Mouse (Mus musculus) heart, embryonic 10.5 days (tissue): ENCODE measurements at regions not wholly inside any gene's neighbourhood (a gene's known extent, or its start where the extent isn't known, plus 50 kb on each side); places are given as distances from the start of the nearest gene placed in this dataset.

Source experiments
- DNase-seq: peaks from one replicate; pipeline ENCODE4 v3.0.0-alpha.2; 2017; ENCODE audit warnings: low spot score
- H3K27ac ChIP-seq: fragments of 300-500 bp; sonication (generic); 2 replicates; pipeline ENCODE4 v1.5.1; 2016; ENCODE audit warnings: mild to moderate bottlenecking
- H3K27me3 ChIP-seq: fragments of 300-500 bp; sonication (generic); 2 replicates; pipeline ENCODE4 v1.6.1; 2016; ENCODE audit warnings: mild to moderate bottlenecking; ENCODE audit not compliant: poor library complexity, insufficient read depth, severe bottlenecking
- H3K36me3 ChIP-seq: fragments of 300-500 bp; sonication (generic); 2 replicates; pipeline ENCODE4 v1.6.1; 2016; ENCODE audit warnings: mild to moderate bottlenecking, moderate library complexity
- H3K4me1 ChIP-seq: fragments of 300-500 bp; sonication (generic); 2 replicates; pipeline ENCODE4 v1.6.1; 2016; ENCODE audit warnings: mild to moderate bottlenecking
- H3K4me3 ChIP-seq: fragments of 300-500 bp; sonication (generic); 2 replicates; pipeline ENCODE4 v1.5.1; 2016; ENCODE audit warnings: mild to moderate bottlenecking, moderate library complexity
- H3K9me3 ChIP-seq: fragments of 300-500 bp; sonication (generic); 2 replicates; pipeline ENCODE4 v1.6.1; 2016; ENCODE audit warnings: mild to moderate bottlenecking, moderate library complexity
- WGBS: fragments of 180-500 bp; shearing (Covaris S2); methylation state at CpG from one replicate; pipeline ENCODE4 v1.1.7; 2016; 5-methylcytosine and 5-hydroxymethylcytosine counted together

DNA sequence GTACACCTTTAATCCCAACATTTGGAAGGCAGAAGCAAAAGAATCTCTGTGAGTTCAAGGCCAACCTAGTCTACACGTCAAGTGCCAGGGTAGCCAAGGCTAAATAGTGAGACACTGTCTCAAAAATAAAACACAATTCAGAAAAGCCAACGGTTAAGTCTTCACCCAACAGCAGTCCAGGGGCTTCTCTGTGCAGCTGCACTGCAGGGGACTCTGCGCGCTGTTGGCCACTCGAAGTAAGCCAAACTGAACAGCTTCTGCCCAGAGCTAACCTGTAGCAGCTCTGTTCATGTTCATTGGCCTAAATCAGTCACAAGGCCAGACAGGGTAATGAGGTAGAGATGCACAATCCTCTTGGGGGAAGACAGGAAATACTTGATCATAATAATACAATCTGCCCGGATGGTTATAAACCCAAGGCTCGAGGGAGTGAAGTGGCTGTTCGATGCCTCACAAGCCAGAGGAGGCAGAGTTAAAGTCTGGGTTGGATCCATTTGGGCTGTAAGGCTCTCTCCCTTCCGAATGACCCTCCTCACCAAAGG lies 165.4 kb downstream of the Rab11fip4 start:
- H3K27me3 ChIP-seq = no peaks in the 10 kb centered on the region
- WGBS = 86% methylated on average over 9 of the region's 9 CpGs

DNA sequence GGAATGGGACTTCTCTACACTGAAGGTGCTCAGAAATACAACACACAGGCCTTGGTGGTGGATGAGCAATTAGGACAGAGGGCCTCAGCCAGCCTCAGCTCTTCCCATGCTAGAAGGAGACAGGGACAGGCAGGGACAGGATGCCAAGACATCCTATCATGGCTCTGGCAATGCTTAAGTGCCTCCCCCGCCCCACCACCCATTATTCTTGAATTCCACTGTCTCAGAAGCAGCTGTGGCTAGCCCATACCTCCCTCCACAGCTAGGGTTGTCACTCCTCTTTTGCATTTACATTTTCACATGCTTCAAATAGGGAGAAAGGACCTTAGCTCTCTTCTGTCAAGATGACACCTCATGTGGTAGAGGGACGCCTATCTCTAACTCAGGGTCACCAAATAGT lies 162.5 kb downstream of the Rab11fip4 start:
- Histone ChIP-seq H3K36me3 (no peaks in the 10 kb centered on the region), H3K4me3 (no peak overlapping the region), H3K27me3 (no peaks in the 10 kb centered on the region), H3K4me1 (peaks cover 32% of the 10 kb centered on the region), H3K27ac (no peak overlapping the region), H3K9me3 (no peaks in the 10 kb centered on the region)
- no peak for DNase-seq
- WGBS = 73% methylated on average over 2 of the region's 2 CpGs

More for the DNA sequence above, 165.4 kb downstream of the Rab11fip4 start:
- Histone ChIP-seq H3K36me3 (no peaks in the 10 kb centered on the region), H3K27ac (no peak overlapping the region), H3K4me1 (peaks cover 21% of the 10 kb centered on the region), H3K9me3 (no peaks in the 10 kb centered on the region), H3K4me3 (no peak overlapping the region)
- DNase-seq = no peak

DNA sequence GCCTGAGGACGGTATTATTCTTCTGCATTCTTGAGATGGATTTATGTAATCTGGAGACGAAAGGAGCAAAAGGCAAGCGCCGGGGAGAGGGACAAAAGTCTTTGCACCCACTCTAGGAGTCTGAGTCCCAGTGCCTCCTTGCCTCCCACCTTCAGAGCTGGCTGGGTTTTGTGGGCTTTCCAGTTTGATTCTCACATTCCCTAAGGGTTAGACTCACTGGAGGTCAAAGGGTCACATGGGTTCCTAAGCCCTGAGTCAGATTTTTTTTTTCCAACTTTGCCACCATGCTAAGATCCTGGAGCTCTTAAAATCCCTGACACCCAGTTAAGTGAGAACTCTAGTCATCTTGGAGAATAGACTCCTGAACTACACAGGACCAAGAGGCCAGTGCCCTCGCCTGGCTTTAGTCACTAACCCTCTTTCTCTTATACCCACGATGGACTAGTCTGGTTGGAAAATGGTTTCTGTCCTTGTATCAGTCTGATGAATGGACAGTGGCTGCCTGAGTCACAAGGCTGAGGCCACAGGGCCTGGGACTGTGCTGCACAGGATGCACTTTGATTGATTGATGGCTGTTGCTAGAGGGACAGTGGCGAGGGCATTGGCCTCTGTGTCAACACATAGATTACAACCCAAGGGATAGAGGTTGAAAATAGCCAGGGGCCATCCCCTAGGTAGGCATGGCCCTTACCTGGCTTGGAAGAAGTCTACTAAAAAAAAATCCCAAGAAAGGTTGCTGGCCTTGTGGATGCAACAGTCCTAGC lies 161.9 kb downstream of the Rab11fip4 start:
- 56% methylated on average over 7 of the region's 7 CpGs for WGBS
- Histone ChIP-seq H3K27me3 (no peaks in the 10 kb centered on the region), H3K4me1 (peaks cover 32% of the 10 kb centered on the region), H3K36me3 (no peaks in the 10 kb centered on the region), H3K4me3 (no peak overlapping the region), H3K9me3 (no peaks in the 10 kb centered on the region), H3K27ac (peak overlapping the region; percentile 39)
- no peak for DNase-seq

DNA sequence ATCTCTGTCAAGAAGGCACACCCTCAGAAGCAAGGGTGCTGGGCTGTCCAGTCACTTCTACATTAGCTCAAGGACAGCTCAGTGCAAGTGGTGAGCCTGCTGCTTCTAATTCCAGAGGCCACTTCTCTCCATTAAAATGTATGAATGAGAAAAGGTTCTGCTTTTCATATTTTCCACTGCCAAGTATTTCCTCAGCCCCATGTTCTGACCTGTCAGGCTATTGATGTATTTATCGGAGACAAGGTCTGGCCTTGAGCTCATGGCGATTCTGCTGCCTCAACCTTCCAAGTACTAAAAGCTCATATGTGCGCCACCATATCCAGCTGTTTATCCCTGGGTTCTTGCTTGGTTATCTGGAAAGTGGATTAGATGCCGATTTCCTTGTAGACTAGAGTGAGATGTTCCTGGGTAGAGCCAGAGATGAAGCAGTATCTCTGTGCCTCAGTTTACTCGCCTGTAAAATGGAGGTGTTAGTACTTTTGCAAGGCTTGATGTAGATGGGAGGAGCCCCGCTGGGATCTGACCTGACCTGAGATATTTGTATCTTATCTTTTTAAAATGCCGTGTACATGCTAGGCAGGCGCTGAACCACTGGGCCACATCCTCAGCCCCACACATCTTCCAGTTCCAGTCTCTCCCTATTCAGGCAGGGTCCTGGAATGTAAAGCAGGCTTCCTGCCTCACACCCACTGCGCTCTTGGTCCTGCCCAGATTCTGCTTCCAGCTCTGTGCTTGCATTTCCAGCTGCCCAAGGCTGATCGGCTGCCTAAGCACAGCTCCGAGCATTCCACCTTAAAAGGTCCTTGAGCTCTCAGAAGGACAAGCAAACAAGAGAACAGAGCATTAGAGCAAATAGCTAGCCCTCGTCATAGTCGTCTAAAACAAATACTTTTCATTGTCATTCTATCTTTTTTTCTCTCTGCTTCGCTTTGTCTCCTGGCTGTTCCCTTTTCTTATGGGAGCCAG lies 161.0 kb downstream of the Rab11fip4 start:
- H3K4me1 ChIP-seq = peaks cover 32% of the 10 kb centered on the region
- H3K27ac ChIP-seq = peak overlapping the region; percentile 39
- DNase-seq = no peak
- WGBS = 50% methylated on average over 14 of the region's 14 CpGs
- H3K9me3 ChIP-seq = no peaks in the 10 kb centered on the region
- H3K4me3 ChIP-seq = no peak overlapping the region
- no peaks in the 10 kb centered on the region for H3K27me3 ChIP-seq
- no peaks in the 10 kb centered on the region for H3K36me3 ChIP-seq

DNA sequence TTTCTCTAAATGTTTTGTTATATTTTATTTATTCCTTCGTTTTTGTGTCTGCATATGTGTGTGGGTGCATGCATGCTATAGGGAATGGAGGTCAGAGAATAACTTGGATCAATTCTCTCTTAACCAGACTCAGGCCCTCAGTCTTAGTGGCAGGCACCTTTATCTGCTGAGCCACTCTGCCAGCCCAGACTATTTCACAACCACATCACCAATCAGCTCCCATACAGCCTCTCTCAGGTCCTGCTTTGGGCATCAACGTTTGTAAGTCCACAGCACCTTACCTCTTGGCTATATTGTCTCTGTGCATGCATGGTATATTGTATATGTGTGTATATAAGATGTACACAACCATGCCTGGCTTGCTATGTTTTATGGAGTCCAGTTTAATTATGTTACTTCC lies 159.9 kb downstream of the Rab11fip4 start:
- H3K4me1 ChIP-seq = peaks cover 32% of the 10 kb centered on the region

DNA sequence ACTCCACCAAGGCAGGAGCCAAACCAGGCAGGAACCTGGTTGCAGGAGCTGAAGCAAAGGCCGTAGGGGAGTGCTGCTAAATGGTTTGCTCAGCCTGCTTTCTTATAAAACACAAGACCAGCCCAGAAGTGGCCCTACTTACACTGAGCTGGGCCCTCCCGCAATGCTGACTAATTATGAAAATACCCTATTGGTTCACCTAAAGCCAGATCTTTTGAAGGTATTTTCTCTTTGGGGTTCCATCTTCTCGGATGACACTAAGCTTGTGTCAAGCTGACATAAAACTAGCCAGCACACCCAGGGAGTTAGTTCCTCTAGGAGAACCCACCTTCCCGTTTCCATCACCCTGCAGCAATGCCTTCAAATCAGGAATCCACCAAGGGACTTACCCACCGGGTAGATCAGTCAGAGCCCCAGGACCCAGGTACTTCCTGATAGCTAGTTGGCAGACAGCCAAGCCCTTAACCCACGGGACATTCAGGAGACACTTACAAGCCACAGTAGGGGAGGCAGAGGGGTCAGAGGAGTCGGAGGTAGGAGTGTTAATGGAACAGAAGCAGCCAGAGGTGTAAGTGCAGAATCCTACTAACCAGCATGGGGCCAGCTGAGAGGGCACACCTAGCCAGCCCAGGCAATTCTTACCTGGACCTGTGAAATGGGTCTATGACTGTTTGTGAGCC lies 158.9 kb downstream of the Rab11fip4 start:
- H3K9me3 ChIP-seq = peaks cover 4% of the 10 kb centered on the region; the same call in 1 of the 2 replicates
- H3K27ac ChIP-seq = no peak overlapping the region
- no peak for DNase-seq
- H3K4me3 ChIP-seq = no peak overlapping the region
- H3K36me3 ChIP-seq = peaks cover 4% of the 10 kb centered on the region; the same call in 1 of the 2 replicates
- peaks cover 32% of the 10 kb centered on the region for H3K4me1 ChIP-seq
- no peaks in the 10 kb centered on the region for H3K27me3 ChIP-seq
- WGBS = 59% methylated on average over 7 of the region's 7 CpGs

More for the DNA sequence above, 159.9 kb downstream of the Rab11fip4 start:
- Histone ChIP-seq H3K27ac (no peak overlapping the region), H3K4me3 (no peak overlapping the region), H3K36me3 (peaks cover under 1% of the 10 kb centered on the region; the same call in 1 of the 2 replicates), H3K9me3 (peaks cover 1% of the 10 kb centered on the region; the same call in 1 of the 2 replicates), H3K27me3 (no peaks in the 10 kb centered on the region)
- 73% methylated on average over 2 of the region's 2 CpGs for WGBS
- DNase-seq = no peak

DNA sequence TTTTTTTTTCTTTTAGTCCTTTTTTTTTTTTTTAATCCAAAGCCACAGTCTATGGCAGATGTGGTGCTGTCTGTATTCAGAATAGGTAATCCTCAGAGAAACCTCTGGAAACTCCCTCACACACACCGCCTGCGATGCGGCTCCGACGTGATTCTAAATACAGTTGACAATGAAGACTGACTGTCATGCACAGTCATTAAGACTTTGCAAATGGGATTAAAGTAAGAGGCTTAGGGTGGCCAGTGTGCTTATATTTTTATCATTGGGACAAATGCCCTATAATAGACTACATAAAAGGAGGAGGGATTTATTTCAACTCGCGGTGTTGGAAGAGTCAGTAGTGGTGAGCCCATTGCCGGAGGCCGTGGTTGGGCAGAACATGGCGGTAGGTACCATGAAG lies 158.1 kb downstream of the Rab11fip4 start:
- H3K27ac ChIP-seq = no peak overlapping the region
- 95% methylated on average over 10 of the region's 10 CpGs for WGBS

DNA sequence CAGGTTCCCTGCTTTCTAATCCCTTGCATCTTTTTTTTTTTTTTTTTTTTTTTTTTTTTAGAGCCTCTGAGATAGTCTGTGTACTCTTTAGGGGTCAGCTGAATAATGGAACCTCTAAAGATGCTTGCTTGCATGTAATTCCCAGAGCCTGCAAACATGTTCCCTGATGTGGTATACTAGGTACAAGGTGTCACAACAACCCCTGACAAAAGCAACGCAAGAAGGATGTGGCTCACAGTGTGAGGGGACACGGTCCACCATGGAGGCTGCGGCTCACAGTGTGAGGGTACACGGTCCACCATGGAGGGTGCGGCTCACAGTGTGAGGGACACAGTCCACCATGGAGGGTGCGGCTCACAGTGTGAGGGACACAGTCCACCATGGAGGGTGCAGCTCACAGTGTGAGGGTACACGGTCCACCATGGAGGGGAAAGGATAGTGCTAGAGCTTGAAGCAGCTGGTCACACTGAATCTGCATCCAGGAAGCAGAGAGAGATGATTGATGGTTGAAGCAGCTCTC lies 157.7 kb downstream of the Rab11fip4 start:
- WGBS = 92% methylated on average over 7 of the region's 7 CpGs
- Histone ChIP-seq H3K27me3 (no peaks in the 10 kb centered on the region), H3K36me3 (peaks cover 4% of the 10 kb centered on the region; the same call in 1 of the 2 replicates), H3K4me3 (no peak overlapping the region), H3K27ac (no peak overlapping the region), H3K4me1 (peaks cover 32% of the 10 kb centered on the region), H3K9me3 (peaks cover 4% of the 10 kb centered on the region; the same call in 1 of the 2 replicates)
- DNase-seq = no peak

More for the DNA sequence above, 158.1 kb downstream of the Rab11fip4 start:
- H3K36me3 ChIP-seq = peaks cover 4% of the 10 kb centered on the region; the same call in 1 of the 2 replicates
- no peak for DNase-seq
- H3K27me3 ChIP-seq = no peaks in the 10 kb centered on the region
- peaks cover 4% of the 10 kb centered on the region; the same call in 1 of the 2 replicates for H3K9me3 ChIP-seq
- no peak overlapping the region for H3K4me3 ChIP-seq
- peaks cover 32% of the 10 kb centered on the region for H3K4me1 ChIP-seq

DNA sequence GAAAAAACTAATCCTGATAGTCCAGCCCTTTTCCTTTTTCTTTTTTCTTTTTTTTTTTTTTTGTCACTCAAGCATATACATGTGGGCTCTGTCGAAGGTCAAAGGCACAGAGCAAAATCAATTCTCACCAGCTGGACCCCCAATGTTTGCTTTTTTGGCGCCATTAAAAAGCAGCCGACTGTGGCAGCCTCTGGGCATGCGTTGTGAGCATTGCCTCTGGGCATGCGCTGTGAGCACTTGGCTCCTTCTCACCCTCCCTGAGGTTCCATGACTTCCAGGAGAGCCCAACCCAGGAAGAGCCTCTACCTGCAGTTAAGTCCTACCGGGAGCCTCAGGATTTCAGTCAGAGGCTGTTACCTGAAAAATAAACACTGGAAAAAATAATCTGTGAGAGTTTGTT lies 156.8 kb downstream of the Rab11fip4 start:
- H3K27ac ChIP-seq = no peak overlapping the region
- peaks cover 23% of the 10 kb centered on the region for H3K4me1 ChIP-seq
- peaks cover 4% of the 10 kb centered on the region; the same call in 1 of the 2 replicates for H3K36me3 ChIP-seq
- H3K4me3 ChIP-seq = no peak overlapping the region
- no peaks in the 10 kb centered on the region for H3K27me3 ChIP-seq
- 80% methylated on average over 6 of the region's 6 CpGs for WGBS
- peaks cover 4% of the 10 kb centered on the region; the same call in 1 of the 2 replicates for H3K9me3 ChIP-seq
- DNase-seq = no peak
